Mouse (Mus musculus) skeletal muscle tissue, adult 2 months (tissue): Measurements from ENCODE around the gene Igf2r.

ENCODE experiments used
- DNase-seq: peaks from one replicate; pipeline ENCODE4 v3.0.0-alpha.2; 2012; ENCODE audit warnings: low read depth, low spot score

Igf2r gene

GRCm38 (mm10) chr17:12782861-12783847, 13.7 kb upstream of the Igf2r start:
- DNase-seq = no peak

GRCm38 (mm10) chr17:12781101-12781500, 11.6 kb upstream of the Igf2r start:
- DNase-seq = no peak

GRCm38 (mm10) chr17:12780125-12780524, 10.7 kb upstream of the Igf2r start:
- no peak for DNase-seq

GRCm38 (mm10) chr17:12779442-12779841, 10.0 kb upstream of the Igf2r start:
- DNase-seq = no peak

GRCm38 (mm10) chr17:12773956-12774355, 4.5 kb upstream of the Igf2r start:
- DNase-seq = no peak

GRCm38 (mm10) chr17:12770500-12770899, 1.0 kb upstream of the Igf2r start:
- no peak for DNase-seq

GRCm38 (mm10) chr17:12768415-12769379, 767 bp downstream of the Igf2r start:
- DNase-seq = no peak

GRCm38 (mm10) chr17:12767294-12767852, 2.1 kb downstream of the Igf2r start:
- DNase-seq = no peak

GRCm38 (mm10) chr17:12763412-12763811, 6.1 kb downstream of the Igf2r start:
- DNase-seq = no peak

- DNase-seq = no peak
Observed at GRCm38 (mm10) chr17:12760355-12761146, 8.9 kb downstream of the Igf2r start.

GRCm38 (mm10) chr17:12759646-12760074, 9.8 kb downstream of the Igf2r start:
- DNase-seq = peak; percentile 97

- DNase-seq = peak; percentile 82
Observed at GRCm38 (mm10) chr17:12758701-12759455, 10.6 kb downstream of the Igf2r start.

GRCm38 (mm10) chr17:12757990-12758389, 11.5 kb downstream of the Igf2r start:
- peak; percentile 64 for DNase-seq

- no peak for DNase-seq
Observed at GRCm38 (mm10) chr17:12757161-12757560, 12.3 kb downstream of the Igf2r start.

- DNase-seq = no peak
Observed at GRCm38 (mm10) chr17:12755951-12756350, 13.5 kb downstream of the Igf2r start.

GRCm38 (mm10) chr17:12755146-12755545, 14.3 kb downstream of the Igf2r start:
- no peak for DNase-seq

GRCm38 (mm10) chr17:12754243-12755007, 15.0 kb downstream of the Igf2r start:
- no peak for DNase-seq

GRCm38 (mm10) chr17:12753050-12753449, 16.4 kb downstream of the Igf2r start:
- DNase-seq = no peak

GRCm38 (mm10) chr17:12751641-12752040, 17.8 kb downstream of the Igf2r start:
- no peak for DNase-seq
